Mouse (Mus musculus): ENCODE results near the gene Cx3cl1. TPM values are rescaled to one million over a fixed set of nuclear protein-coding genes. Genes with fewer than 3 reads are reported as not detected.

Cx3cl1 gene
- polyA plus RNA-seq, 1 experiment from 2014 or later = 7.9 TPM

- H3K27me3 ChIP-seq (replicated peaks; ENCODE audit: control insufficient read depth, insufficient read depth, low read length) = no peaks in the 10 kb centered on the region
- 71% methylated on average over 4 of the region's 4 CpGs for WGBS
- H3K27ac ChIP-seq (replicated peaks; ENCODE audit: low read depth, low read length) = no peak overlapping the region
- ATAC-seq (ENCODE audit: low read depth) (no peak), DNase-seq (ENCODE audit: low spot score) (no peak)
- no peak overlapping the region for H3K4me2 ChIP-seq (ENCODE audit: low read depth, low read length)
- H3K9ac ChIP-seq (ENCODE audit: low read depth, low read length) = no peak overlapping the region
- no peaks in the 10 kb centered on the region for H3K4me1 ChIP-seq (ENCODE audit: control insufficient read depth, insufficient read depth, low read length)
- H3K9me3 ChIP-seq (ENCODE audit: control insufficient read depth, low read length) = no peaks in the 10 kb centered on the region
- H3K4me3 ChIP-seq (ENCODE audit: low read depth, low read length) = no peak overlapping the region
- no peaks in the 10 kb centered on the region for H3K36me3 ChIP-seq (ENCODE audit: control insufficient read depth, insufficient read depth, low read length)
These were observed 30.6 kb downstream of the Cx3cl1 start for GRCm38 (mm10) chr8:94802375-94802774.

- H3K9me3 ChIP-seq (ENCODE audit: control insufficient read depth, low read length) = no peaks in the 10 kb centered on the region
- H3K27ac ChIP-seq (replicated peaks; ENCODE audit: low read depth, low read length) = no peak overlapping the region
- 66% methylated on average over 6 of the region's 6 CpGs for WGBS
- ATAC-seq (ENCODE audit: low read depth) (no peak), DNase-seq (ENCODE audit: low spot score) (no peak)
- H3K9ac ChIP-seq (ENCODE audit: low read depth, low read length) = no peak overlapping the region
- no peaks in the 10 kb centered on the region for H3K36me3 ChIP-seq (ENCODE audit: control insufficient read depth, insufficient read depth, low read length)
- no peak overlapping the region for H3K4me3 ChIP-seq (ENCODE audit: low read depth, low read length)
- H3K4me1 ChIP-seq (ENCODE audit: control insufficient read depth, insufficient read depth, low read length) = no peaks in the 10 kb centered on the region
- no peaks in the 10 kb centered on the region for H3K27me3 ChIP-seq (replicated peaks; ENCODE audit: control insufficient read depth, insufficient read depth, low read length)
- no peak overlapping the region for H3K4me2 ChIP-seq (ENCODE audit: low read depth, low read length)
These were observed 31.7 kb downstream of the Cx3cl1 start for GRCm38 (mm10) chr8:94803551-94803950.

- Histone ChIP-seq H3K4me1 (ENCODE audit: control insufficient read depth, insufficient read depth, low read length) (no peaks in the 10 kb centered on the region), H3K9me3 (ENCODE audit: control insufficient read depth, low read length) (no peaks in the 10 kb centered on the region), H3K4me3 (ENCODE audit: low read depth, low read length) (no peak overlapping the region), H3K4me2 (ENCODE audit: low read depth, low read length) (no peak overlapping the region), H3K27me3 (replicated peaks; ENCODE audit: control insufficient read depth, insufficient read depth, low read length) (no peaks in the 10 kb centered on the region), H3K36me3 (ENCODE audit: control insufficient read depth, insufficient read depth, low read length) (no peaks in the 10 kb centered on the region), H3K27ac (replicated peaks; ENCODE audit: low read depth, low read length) (no peak overlapping the region), H3K9ac (ENCODE audit: low read depth, low read length) (no peak overlapping the region)
- no peak for ATAC-seq (ENCODE audit: low read depth)
- WGBS = 67% methylated on average over 10 of the region's 10 CpGs
- no peak for DNase-seq (ENCODE audit: low spot score)
These were observed 32.9 kb downstream of the Cx3cl1 start for GRCm38 (mm10) chr8:94804546-94805340.

GRCm38 (mm10) chr8:94805811-94806210 is 34.0 kb downstream of the Cx3cl1 start:
- H3K4me3 ChIP-seq (ENCODE audit: low read depth, low read length) = no peak overlapping the region
- H3K27ac ChIP-seq (replicated peaks; ENCODE audit: low read depth, low read length) = no peak overlapping the region
- no peaks in the 10 kb centered on the region for H3K4me1 ChIP-seq (ENCODE audit: control insufficient read depth, insufficient read depth, low read length)
- ATAC-seq (ENCODE audit: low read depth) (no peak), DNase-seq (ENCODE audit: low spot score) (no peak)
- WGBS = 75% methylated on average over 4 of the region's 4 CpGs
- H3K4me2 ChIP-seq (ENCODE audit: low read depth, low read length) = no peak overlapping the region
- no peaks in the 10 kb centered on the region for H3K27me3 ChIP-seq (replicated peaks; ENCODE audit: control insufficient read depth, insufficient read depth, low read length)
- no peaks in the 10 kb centered on the region for H3K9me3 ChIP-seq (ENCODE audit: control insufficient read depth, low read length)
- H3K9ac ChIP-seq (ENCODE audit: low read depth, low read length) = no peak overlapping the region
- no peaks in the 10 kb centered on the region for H3K36me3 ChIP-seq (ENCODE audit: control insufficient read depth, insufficient read depth, low read length)

- Histone ChIP-seq H3K4me3 (ENCODE audit: low read depth, low read length) (no peak overlapping the region), H3K27me3 (replicated peaks; ENCODE audit: control insufficient read depth, insufficient read depth, low read length) (no peaks in the 10 kb centered on the region), H3K36me3 (ENCODE audit: control insufficient read depth, insufficient read depth, low read length) (no peaks in the 10 kb centered on the region), H3K4me2 (ENCODE audit: low read depth, low read length) (no peak overlapping the region), H3K9ac (ENCODE audit: low read depth, low read length) (no peak overlapping the region), H3K9me3 (ENCODE audit: control insufficient read depth, low read length) (no peaks in the 10 kb centered on the region), H3K27ac (replicated peaks; ENCODE audit: low read depth, low read length) (no peak overlapping the region), H3K4me1 (ENCODE audit: control insufficient read depth, insufficient read depth, low read length) (no peaks in the 10 kb centered on the region)
- DNase-seq (ENCODE audit: low spot score) (no peak), ATAC-seq (ENCODE audit: low read depth) (no peak)
- 60% methylated on average over 7 of the region's 7 CpGs for WGBS
These were observed 35.7 kb downstream of the Cx3cl1 start for GRCm38 (mm10) chr8:94807506-94807905.

GRCm38 (mm10) chr8:94808372-94808771 is 36.6 kb downstream of the Cx3cl1 start:
- H3K4me2 ChIP-seq (ENCODE audit: low read depth, low read length) = no peak overlapping the region
- ATAC-seq (ENCODE audit: low read depth) = no peak
- H3K36me3 ChIP-seq (ENCODE audit: control insufficient read depth, insufficient read depth, low read length) = no peaks in the 10 kb centered on the region
- no peaks in the 10 kb centered on the region for H3K4me1 ChIP-seq (ENCODE audit: control insufficient read depth, insufficient read depth, low read length)
- no peak overlapping the region for H3K4me3 ChIP-seq (ENCODE audit: low read depth, low read length)
- no peaks in the 10 kb centered on the region for H3K27me3 ChIP-seq (replicated peaks; ENCODE audit: control insufficient read depth, insufficient read depth, low read length)
- H3K9ac ChIP-seq (ENCODE audit: low read depth, low read length) = no peak overlapping the region
- H3K9me3 ChIP-seq (ENCODE audit: control insufficient read depth, low read length) = no peaks in the 10 kb centered on the region
- DNase-seq (ENCODE audit: low spot score) = no peak
- no peak overlapping the region for H3K27ac ChIP-seq (replicated peaks; ENCODE audit: low read depth, low read length)
- WGBS = 80% methylated on average over 6 of the region's 6 CpGs

GRCm38 (mm10) chr8:94810153-94810552 is 38.3 kb downstream of the Cx3cl1 start, which contains the start of gene Ccl17:
Ccl17 (plus strand) TSS chr8:94810453.
- H3K27ac ChIP-seq (replicated peaks; ENCODE audit: low read depth, low read length) = no peak within 1 kb of the TSS
- no peak within 1 kb of the TSS for H3K9ac ChIP-seq (ENCODE audit: low read depth, low read length)
- H3K4me3 ChIP-seq (ENCODE audit: low read depth, low read length) = no peak within 1 kb of the TSS
- ATAC-seq (ENCODE audit: low read depth) (no peak), DNase-seq (ENCODE audit: low spot score) (no peak)
- H3K9me3 ChIP-seq (ENCODE audit: control insufficient read depth, low read length) = no peaks in the 10 kb centered on the region
- H3K36me3 ChIP-seq (ENCODE audit: control insufficient read depth, insufficient read depth, low read length) = no peaks in the 10 kb centered on the region
- 63% methylated on average over 3 of the region's 3 CpGs for WGBS
- H3K4me2 ChIP-seq (ENCODE audit: low read depth, low read length) = no peak within 1 kb of the TSS
- H3K4me1 ChIP-seq (ENCODE audit: control insufficient read depth, insufficient read depth, low read length) = no peaks in the 10 kb centered on the region
- no peaks in the 10 kb centered on the region for H3K27me3 ChIP-seq (replicated peaks; ENCODE audit: control insufficient read depth, insufficient read depth, low read length)

- 77% methylated on average over 5 of the region's 5 CpGs for WGBS
- H3K4me3 ChIP-seq (ENCODE audit: low read depth, low read length) = no peak overlapping the region
- H3K4me1 ChIP-seq (ENCODE audit: control insufficient read depth, insufficient read depth, low read length) = no peaks in the 10 kb centered on the region
- no peak for ATAC-seq (ENCODE audit: low read depth)
- no peak overlapping the region for H3K27ac ChIP-seq (replicated peaks; ENCODE audit: low read depth, low read length)
- no peak for DNase-seq (ENCODE audit: low spot score)
- H3K9me3 ChIP-seq (ENCODE audit: control insufficient read depth, low read length) = no peaks in the 10 kb centered on the region
- H3K4me2 ChIP-seq (ENCODE audit: low read depth, low read length) = no peak overlapping the region
- no peak overlapping the region for H3K9ac ChIP-seq (ENCODE audit: low read depth, low read length)
- H3K27me3 ChIP-seq (replicated peaks; ENCODE audit: control insufficient read depth, insufficient read depth, low read length) = no peaks in the 10 kb centered on the region
- no peaks in the 10 kb centered on the region for H3K36me3 ChIP-seq (ENCODE audit: control insufficient read depth, insufficient read depth, low read length)
These were observed 39.0 kb downstream of the Cx3cl1 start for GRCm38 (mm10) chr8:94810855-94811254.

- H3K27ac ChIP-seq (replicated peaks; ENCODE audit: low read depth, low read length) = no peak overlapping the region
- H3K27me3 ChIP-seq (replicated peaks; ENCODE audit: control insufficient read depth, insufficient read depth, low read length) = no peaks in the 10 kb centered on the region
- H3K9ac ChIP-seq (ENCODE audit: low read depth, low read length) = no peak overlapping the region
- WGBS = 70% methylated on average over 6 of the region's 6 CpGs
- DNase-seq (ENCODE audit: low spot score) = no peak
- H3K4me3 ChIP-seq (ENCODE audit: low read depth, low read length) = no peak overlapping the region
- no peak overlapping the region for H3K4me2 ChIP-seq (ENCODE audit: low read depth, low read length)
- H3K36me3 ChIP-seq (ENCODE audit: control insufficient read depth, insufficient read depth, low read length) = no peaks in the 10 kb centered on the region
- no peak for ATAC-seq (ENCODE audit: low read depth)
- H3K9me3 ChIP-seq (ENCODE audit: control insufficient read depth, low read length) = no peaks in the 10 kb centered on the region
- H3K4me1 ChIP-seq (ENCODE audit: control insufficient read depth, insufficient read depth, low read length) = no peaks in the 10 kb centered on the region
These were observed 39.8 kb downstream of the Cx3cl1 start for GRCm38 (mm10) chr8:94811654-94812053.
